Mouse (Mus musculus): ENCODE measurements around the gene Fbxo2. TPM values are rescaled to one million over a fixed set of nuclear protein-coding genes. Genes with fewer than 3 reads are reported as not detected.

Fbxo2 gene
- polyA plus RNA-seq, 1 experiment from 2014 or later: 1.0 TPM

DNA sequence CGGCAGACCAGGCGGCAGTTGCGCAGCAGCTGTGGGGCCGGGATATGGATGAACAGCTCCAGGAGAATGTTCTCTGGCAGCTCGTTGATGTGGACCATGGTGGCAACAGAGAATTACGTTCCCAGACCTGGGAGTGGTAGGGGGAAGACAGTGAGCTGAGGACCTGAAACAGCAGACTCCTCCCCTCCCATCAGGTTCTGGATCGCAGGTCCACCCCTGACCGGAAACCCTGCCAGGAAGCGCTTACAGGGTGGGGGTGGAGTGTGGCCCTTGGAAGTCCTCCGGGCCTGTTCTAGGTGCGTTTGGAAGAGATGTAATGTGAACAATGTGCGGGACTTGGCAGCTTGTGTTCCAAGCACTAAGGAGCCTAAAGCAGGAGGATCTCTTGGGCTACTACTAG lies 10.9 kb upstream of the Fbxo2 start:
- no peak overlapping the region for H3K9ac ChIP-seq
- no peaks in the 10 kb centered on the region for H3K9me3 ChIP-seq (replicated peaks)
- no peak for ATAC-seq
- H3K27me3 ChIP-seq: no peaks in the 10 kb centered on the region
- no peak overlapping the region for H3K4me2 ChIP-seq
- H3K4me1 ChIP-seq: peaks cover 5% of the 10 kb centered on the region
- WGBS: 76% methylated on average over 12 of the region's 12 CpGs
- H3K36me3 ChIP-seq (ENCODE audit: poor library complexity, severe bottlenecking): peaks cover 67% of the 10 kb centered on the region
- H3K27ac ChIP-seq: no peak overlapping the region
- no peak overlapping the region for H3K4me3 ChIP-seq

- 62% methylated on average over 7 of the region's 7 CpGs for WGBS
- peaks cover 66% of the 10 kb centered on the region for H3K36me3 ChIP-seq (ENCODE audit: poor library complexity, severe bottlenecking)
Observed at GRCm38 (mm10) chr4:148150242-148150641, 10.2 kb upstream of the Fbxo2 start.

GRCm38 (mm10) chr4:148150953-148151266 lies 9.5 kb upstream of the Fbxo2 start:
- 52% methylated on average over 3 of the region's 3 CpGs for WGBS
- no peaks in the 10 kb centered on the region for H3K27me3 ChIP-seq
- peaks cover 66% of the 10 kb centered on the region for H3K36me3 ChIP-seq (ENCODE audit: poor library complexity, severe bottlenecking)
- H3K27ac ChIP-seq: no peak overlapping the region
- ATAC-seq: no peak
- H3K4me3 ChIP-seq: peak overlapping the region; percentile 57
- peak overlapping the region; percentile 97 for H3K4me2 ChIP-seq
- no peaks in the 10 kb centered on the region for H3K9me3 ChIP-seq (replicated peaks)
- no peak overlapping the region for H3K9ac ChIP-seq
- H3K4me1 ChIP-seq: peaks cover 5% of the 10 kb centered on the region

More at GRCm38 (mm10) chr4:148150242-148150641, 10.2 kb upstream of the Fbxo2 start:
- Histone ChIP-seq H3K27ac (no peak overlapping the region), H3K27me3 (no peaks in the 10 kb centered on the region), H3K4me2 (no peak overlapping the region), H3K9ac (no peak overlapping the region), H3K9me3 (replicated peaks) (no peaks in the 10 kb centered on the region), H3K4me3 (no peak overlapping the region), H3K4me1 (peaks cover 5% of the 10 kb centered on the region)
- no peak for ATAC-seq

GRCm38 (mm10) chr4:148151267-148152168 lies 8.9 kb upstream of the Fbxo2 start, which contains the start of gene Fbxo6:
Gene Fbxo6, minus strand, starts transcription at chr4:148152140.
- peak within 1 kb of the TSS; percentile 97 for H3K4me2 ChIP-seq
- no peaks in the 10 kb centered on the region for H3K27me3 ChIP-seq
- ATAC-seq: peak; percentile 92
- peaks cover 5% of the 10 kb centered on the region for H3K4me1 ChIP-seq
- WGBS: 1% methylated on average over 60 of the region's 67 CpGs
- H3K36me3 ChIP-seq (ENCODE audit: poor library complexity, severe bottlenecking): peaks cover 66% of the 10 kb centered on the region
- peak within 1 kb of the TSS; percentile 84 for H3K9ac ChIP-seq
- H3K4me3 ChIP-seq: peak within 1 kb of the TSS; percentile 57
- H3K27ac ChIP-seq: peak within 1 kb of the TSS; percentile 84
- H3K9me3 ChIP-seq (replicated peaks): no peaks in the 10 kb centered on the region

GRCm38 (mm10) chr4:148152547-148152946 lies 7.9 kb upstream of the Fbxo2 start:
- Histone ChIP-seq H3K9ac (0 out of 2 replicates have a peak overlapping the region, but pooled peaks have one; percentile 84), H3K4me2 (no peak overlapping the region), H3K4me3 (no peak overlapping the region), H3K4me1 (peaks cover 5% of the 10 kb centered on the region), H3K9me3 (replicated peaks) (no peaks in the 10 kb centered on the region), H3K27me3 (no peaks in the 10 kb centered on the region), H3K36me3 (ENCODE audit: poor library complexity, severe bottlenecking) (peaks cover 65% of the 10 kb centered on the region), H3K27ac (peak overlapping the region; percentile 84; the same call in 1 of the 2 replicates)
- no peak for ATAC-seq
- 80% methylated on average over 5 of the region's 5 CpGs for WGBS

DNA sequence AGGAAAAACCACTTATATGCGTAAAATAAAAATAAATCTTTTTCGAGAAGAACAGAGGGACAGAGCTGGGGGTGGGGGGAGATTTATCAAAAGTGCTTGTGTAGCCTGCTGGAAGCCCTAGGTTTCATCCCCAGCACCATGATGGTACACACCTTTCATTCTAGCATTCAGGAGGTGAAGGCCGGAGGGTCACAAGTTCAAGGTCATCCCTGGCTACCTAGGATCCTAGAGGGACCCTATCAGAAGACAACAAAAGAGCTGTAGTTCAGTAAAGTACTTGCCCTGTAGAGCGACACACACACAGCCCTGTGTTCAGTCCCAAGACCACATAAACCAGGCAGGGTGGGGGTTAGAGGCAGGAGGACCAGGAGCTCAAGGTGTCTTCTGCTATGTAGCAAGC lies 6.4 kb upstream of the Fbxo2 start:
- no peak for ATAC-seq

DNA sequence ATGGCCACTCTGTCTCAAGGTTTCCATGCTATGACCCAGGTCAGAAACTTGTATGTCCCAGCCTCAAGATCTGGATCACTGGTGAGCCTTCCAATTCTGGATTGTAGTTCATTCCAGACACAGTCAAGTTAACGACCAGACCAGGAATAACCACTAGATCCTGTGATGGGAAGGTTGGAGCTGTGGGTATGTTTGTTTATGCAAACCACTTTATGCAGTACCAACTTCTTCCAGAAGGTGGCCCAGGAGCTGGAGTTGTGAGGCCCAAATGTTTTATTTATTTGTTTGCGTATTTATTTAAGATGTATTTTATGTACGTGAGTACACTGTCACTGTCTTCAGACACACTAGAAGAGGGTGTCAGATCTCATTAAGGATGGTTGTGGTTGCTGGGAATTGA lies 5.4 kb upstream of the Fbxo2 start:
- Histone ChIP-seq H3K9ac (no peak overlapping the region), H3K9me3 (replicated peaks) (no peaks in the 10 kb centered on the region), H3K4me1 (peaks cover 20% of the 10 kb centered on the region), H3K36me3 (ENCODE audit: poor library complexity, severe bottlenecking) (peaks cover 54% of the 10 kb centered on the region), H3K4me2 (no peak overlapping the region), H3K27ac (no peak overlapping the region), H3K4me3 (no peak overlapping the region), H3K27me3 (no peaks in the 10 kb centered on the region)
- 63% methylated on average over 3 of the region's 3 CpGs for WGBS
- ATAC-seq: no peak

More for the DNA sequence above, 6.4 kb upstream of the Fbxo2 start:
- Histone ChIP-seq H3K4me2 (no peak overlapping the region), H3K27ac (no peak overlapping the region), H3K9me3 (replicated peaks) (no peaks in the 10 kb centered on the region), H3K9ac (no peak overlapping the region), H3K4me1 (peaks cover 17% of the 10 kb centered on the region), H3K36me3 (ENCODE audit: poor library complexity, severe bottlenecking) (peaks cover 56% of the 10 kb centered on the region), H3K4me3 (no peak overlapping the region), H3K27me3 (no peaks in the 10 kb centered on the region)
- WGBS: 90% methylated on average over 4 of the region's 4 CpGs

DNA sequence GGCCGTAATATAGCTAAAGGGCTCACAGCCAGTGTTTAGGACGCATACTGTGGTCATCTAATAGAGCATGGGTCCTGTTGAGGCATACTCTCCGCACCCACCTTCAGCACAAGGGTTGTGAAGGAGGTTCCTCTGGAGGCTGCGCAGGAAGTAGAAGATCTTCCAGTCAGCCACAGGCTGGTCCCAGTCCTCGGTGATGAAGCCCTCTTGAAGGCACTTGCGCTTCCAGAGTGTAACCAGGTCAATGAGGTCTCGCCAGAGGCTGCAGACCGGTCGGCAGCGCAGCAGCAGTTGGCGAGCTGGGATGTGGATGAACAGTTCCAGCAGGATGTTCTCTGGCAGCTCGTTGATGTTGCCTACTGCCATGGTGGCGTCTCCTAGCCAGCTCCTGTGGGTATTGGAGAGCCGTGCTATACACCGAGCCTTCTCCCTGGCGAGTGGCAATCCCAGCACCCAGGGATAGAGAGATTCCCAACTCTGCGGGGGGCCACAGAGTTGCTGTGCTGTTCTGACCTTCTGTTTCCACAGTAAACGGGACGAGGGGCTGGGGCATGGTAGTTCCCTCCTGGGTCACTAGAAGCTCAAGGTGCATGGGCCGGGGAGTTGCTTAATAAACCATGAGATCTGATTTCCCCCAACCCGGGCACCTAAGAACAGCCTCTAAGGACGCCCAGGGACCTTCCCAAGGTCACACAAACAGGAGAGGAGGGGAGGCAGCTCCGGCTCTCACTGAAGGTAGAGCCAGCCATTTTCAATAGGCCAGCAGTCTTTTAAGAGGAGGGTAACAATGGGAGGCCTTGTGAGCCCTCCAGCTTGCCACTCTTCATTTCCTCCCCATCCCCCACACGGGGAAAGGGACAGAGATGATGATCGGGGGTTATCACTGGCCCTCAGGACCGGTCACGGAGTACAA lies 1.7 kb upstream of the Fbxo2 start:
- peak overlapping the region; percentile 87 for H3K4me2 ChIP-seq
- ATAC-seq: no peak
- H3K9me3 ChIP-seq (replicated peaks): no peaks in the 10 kb centered on the region
- H3K4me1 ChIP-seq: peaks cover 26% of the 10 kb centered on the region
- peak overlapping the region; percentile 82 for H3K27ac ChIP-seq
- peaks cover 35% of the 10 kb centered on the region for H3K27me3 ChIP-seq
- 23% methylated on average over 27 of the region's 27 CpGs for WGBS
- peak overlapping the region; percentile 75 for H3K9ac ChIP-seq
- H3K4me3 ChIP-seq: peak overlapping the region; percentile 61
- H3K36me3 ChIP-seq (ENCODE audit: poor library complexity, severe bottlenecking): peaks cover 42% of the 10 kb centered on the region

DNA sequence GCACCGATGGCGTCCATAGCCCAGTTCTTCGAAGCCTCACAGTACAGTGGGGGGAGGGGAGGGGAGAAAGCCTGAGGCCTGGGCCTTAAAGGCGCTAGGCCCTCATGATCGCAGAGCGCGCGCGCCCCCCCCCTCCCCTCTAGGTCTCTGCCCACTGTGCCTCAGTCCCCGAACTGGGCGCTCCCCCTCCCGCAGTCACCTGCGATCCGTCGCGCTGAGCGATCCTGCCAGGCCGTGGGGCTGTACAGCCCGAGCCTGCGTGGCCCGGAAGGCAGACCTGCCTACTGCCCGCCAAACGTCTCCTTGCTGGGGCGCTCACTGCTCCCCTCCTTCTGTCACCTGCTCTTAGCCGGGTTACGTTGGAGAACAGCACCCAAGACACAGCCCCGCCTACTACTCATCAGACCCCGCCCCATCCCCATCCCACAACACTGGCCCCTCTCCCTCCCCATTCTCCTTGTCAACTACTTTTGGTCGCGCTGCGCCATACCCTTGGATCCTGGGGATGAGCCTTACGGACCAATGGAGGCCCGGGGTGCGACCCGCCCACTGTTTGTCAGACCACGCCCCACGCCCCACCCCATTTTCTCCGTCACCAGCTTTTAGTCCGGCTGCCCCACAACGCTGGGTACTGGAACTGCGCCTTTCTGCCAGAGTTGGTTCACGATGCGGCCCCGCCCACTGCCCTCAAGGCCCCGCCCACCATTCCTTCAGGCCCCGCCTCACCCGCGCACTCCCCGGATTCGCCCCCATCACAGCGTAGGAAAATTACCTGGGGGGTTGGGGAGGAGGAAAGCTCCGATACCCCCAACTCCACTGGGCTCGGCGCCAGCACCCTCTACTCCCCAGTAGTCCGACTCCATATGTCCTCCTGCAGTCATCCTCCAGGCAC lies 631 bp upstream of the Fbxo2 start:
- Histone ChIP-seq H3K36me3 (ENCODE audit: poor library complexity, severe bottlenecking) (peaks cover 31% of the 10 kb centered on the region), H3K4me2 (peak overlapping the region; percentile 87), H3K27ac (peak overlapping the region; percentile 82), H3K9ac (peak overlapping the region; percentile 75), H3K27me3 (peaks cover 46% of the 10 kb centered on the region), H3K4me1 (peaks cover 37% of the 10 kb centered on the region), H3K9me3 (replicated peaks) (no peaks in the 10 kb centered on the region), H3K4me3 (peak overlapping the region; percentile 61)
- peak; percentile 88 for ATAC-seq
- under 1% methylated on average over 41 of the region's 55 CpGs for WGBS

DNA sequence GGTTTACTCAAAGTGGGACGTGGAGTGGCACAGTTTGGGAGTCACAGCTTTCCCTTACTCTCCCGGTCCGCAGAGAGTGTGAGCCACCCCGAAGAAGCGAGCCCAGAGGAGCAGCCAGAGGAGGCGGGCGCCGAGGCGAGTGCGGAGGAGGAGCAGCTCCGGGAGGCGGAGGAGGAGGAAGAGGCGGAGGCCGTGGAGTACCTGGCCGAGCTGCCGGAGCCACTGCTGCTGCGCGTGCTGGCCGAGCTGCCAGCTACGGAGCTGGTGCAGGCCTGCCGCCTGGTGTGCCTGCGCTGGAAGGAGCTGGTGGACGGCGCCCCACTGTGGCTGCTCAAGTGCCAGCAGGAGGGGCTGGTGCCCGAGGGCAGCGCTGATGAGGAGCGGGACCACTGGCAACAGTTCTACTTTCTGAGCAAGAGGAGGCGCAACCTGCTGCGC lies 3.6 kb downstream of the Fbxo2 start:
- H3K4me3 ChIP-seq: peak overlapping the region; percentile 34
- WGBS: under 1% methylated on average over 29 of the region's 29 CpGs
- peak; percentile 22 for ATAC-seq
- H3K4me2 ChIP-seq: peak overlapping the region; percentile 58
- H3K27me3 ChIP-seq: peaks cover 71% of the 10 kb centered on the region
- no peaks in the 10 kb centered on the region for H3K36me3 ChIP-seq (ENCODE audit: poor library complexity, severe bottlenecking)
- no peak overlapping the region for H3K27ac ChIP-seq
- peak overlapping the region; percentile 52 for H3K9ac ChIP-seq
- peaks cover 43% of the 10 kb centered on the region for H3K4me1 ChIP-seq
- H3K9me3 ChIP-seq (replicated peaks): no peaks in the 10 kb centered on the region

GRCm38 (mm10) chr4:148164461-148164860 lies 4.0 kb downstream of the Fbxo2 start:
- H3K4me3 ChIP-seq: peak overlapping the region; percentile 34
- H3K27ac ChIP-seq: no peak overlapping the region
- peaks cover 41% of the 10 kb centered on the region for H3K4me1 ChIP-seq
- no peaks in the 10 kb centered on the region for H3K9me3 ChIP-seq (replicated peaks)
- ATAC-seq: no peak
- 1% methylated on average over 16 of the region's 16 CpGs for WGBS
- peak overlapping the region; percentile 52; the same call in 1 of the 2 replicates for H3K9ac ChIP-seq
- H3K27me3 ChIP-seq: peaks cover 74% of the 10 kb centered on the region
- H3K4me2 ChIP-seq: peak overlapping the region; percentile 58
- H3K36me3 ChIP-seq (ENCODE audit: poor library complexity, severe bottlenecking): no peaks in the 10 kb centered on the region
